In the genomic region with DNA sequence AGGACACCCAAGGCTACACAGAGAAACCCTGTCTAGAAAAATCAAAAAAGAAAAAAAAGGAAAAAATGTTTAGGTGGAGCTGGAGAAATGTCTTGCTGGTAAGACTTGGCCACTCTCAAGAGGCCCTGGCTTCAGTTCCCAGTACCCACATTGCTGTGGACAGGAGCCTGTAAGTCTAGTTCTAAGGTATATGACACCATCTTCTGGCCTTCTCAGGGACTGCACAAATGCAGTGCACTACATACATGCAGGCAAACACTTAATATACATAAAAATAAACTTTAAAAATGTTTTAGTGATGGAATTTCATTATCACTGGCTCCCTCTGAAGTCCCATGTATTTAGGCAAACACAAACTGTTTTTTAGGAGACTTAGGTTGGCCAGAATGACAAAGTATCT, we compare ENCODE assay signal across 9 mouse cellular contexts.
DNase-seq lines count a peak whose midpoint lies in the region; ATAC-seq and TF ChIP-seq lines count a peak whose summit lies in the region.
"Had no signal": no experiment of that assay in that cellular context is flagged by ENCODE, and none has a peak within 500 bp of the region (broad histone marks: within the 10 kb centered on the region; RNA-seq: fewer than 3 reads in every experiment).

No protein-coding gene starts in this region.

- no peak overlapping the region for H3ac ChIP-seq in myocyte (ENCODE audit: control insufficient read depth, insufficient read length)

- H3K79me2 ChIP-seq in myocyte (ENCODE audit: control insufficient read depth, insufficient read depth): no peaks in the 10 kb centered on the region

- no peak overlapping the region for H3K9ac ChIP-seq in kidney, embryonic 16.5 days (replicated peaks; ENCODE audit: low read length)
- H3K9ac ChIP-seq in hindbrain, embryonic 13.5 days: peak overlapping the region; percentile 55; the same call in 1 of the 2 replicates

- H3K4me1 ChIP-seq in kidney, embryonic 16.5 days (ENCODE audit: insufficient read depth, low read length): peaks cover 29% of the 10 kb centered on the region
- peaks cover 42% of the 10 kb centered on the region for H3K4me1 ChIP-seq in hindbrain, embryonic 13.5 days (replicated peaks)

- no peak overlapping the region for H3K4me3 ChIP-seq in kidney, embryonic 16.5 days (ENCODE audit: low read length)
- H3K4me3 ChIP-seq in hindbrain, embryonic 13.5 days: no peak overlapping the region
- no peak overlapping the region for H3K4me3 ChIP-seq in myocyte

- H3K27ac ChIP-seq in kidney, embryonic 16.5 days (ENCODE audit: low read length): peak overlapping the region; percentile 76
- H3K27ac ChIP-seq in hindbrain, embryonic 13.5 days: peak overlapping the region; percentile 96

- no peaks in the 10 kb centered on the region for H3K9me3 ChIP-seq in kidney, embryonic 16.5 days (ENCODE audit: low read length)
- no peaks in the 10 kb centered on the region for H3K9me3 ChIP-seq in hindbrain, embryonic 13.5 days

- no peaks in the 10 kb centered on the region for H3K27me3 ChIP-seq in kidney, embryonic 16.5 days (ENCODE audit: insufficient read depth, low read length)
- H3K27me3 ChIP-seq in hindbrain, embryonic 13.5 days: no peaks in the 10 kb centered on the region
- H3K27me3 ChIP-seq in myocyte (ENCODE audit: control insufficient read depth, insufficient read depth, insufficient read length): no peaks in the 10 kb centered on the region

- no peak overlapping the region for H3K4me2 ChIP-seq in kidney, embryonic 16.5 days (replicated peaks; ENCODE audit: low read depth, low read length)
- H3K4me2 ChIP-seq in hindbrain, embryonic 13.5 days: peak overlapping the region; percentile 42; the same call in 1 of the 2 replicates
- peak overlapping the region; percentile 76 for H3K4me2 ChIP-seq in myocyte (ENCODE audit: low read depth)

- 0 out of 2 replicates have a peak, but pooled peaks cover 3% of the 10 kb centered on the region for H3K36me3 ChIP-seq in kidney, embryonic 16.5 days (ENCODE audit: insufficient read depth, low read length)
- peaks cover 4% of the 10 kb centered on the region; the same call in 1 of the 2 replicates for H3K36me3 ChIP-seq in hindbrain, embryonic 13.5 days
- H3K36me3 ChIP-seq in myocyte (ENCODE audit: control insufficient read depth, insufficient read depth): no peaks in the 10 kb centered on the region

- DNase-seq in kidney, postnatal 25 days: no peak
- DNase-seq in R1 (ENCODE audit: low read depth, low spot score): peak; percentile 32
- DNase-seq in left cerebral cortex, adult 18-20 months (ENCODE audit: low spot score in 2 of 2): no peak
- DNase-seq in T-cell, adult 2 months (ENCODE audit: low spot score): no peak
- DNase-seq: adrenal gland, adult 8-10 months had no signal

- TF ChIP-seq POLR2A in myocyte (IDR thresholded peaks at IDR 0.05; ENCODE audit: insufficient read length, low read depth): no peak

- no peak for ATAC-seq in kidney, embryonic 16.5 days (ENCODE audit: low FRiP score, low TSS enrichment)
- no peak for ATAC-seq in hindbrain, embryonic 13.5 days (ENCODE audit: low FRiP score)
- no peak for ATAC-seq in erythroid progenitor cell, adult 5-6 weeks (replicated peaks; ENCODE audit: low FRiP score, poor library complexity, severe bottlenecking)

TF ChIP-seq in myocyte, 11 proteins besides CTCF, POLR2A, EP300 and RAD21:
- TF ChIP-seq MYOD1 (IDR thresholded peaks at IDR 0.05; ENCODE audit: control insufficient read depth in 1 of 3, insufficient read length in 2 of 3, low read depth in 2 of 3) (no peak), CEBPB (IDR thresholded peaks at IDR 0.05; ENCODE audit: insufficient read depth, poor library complexity, severe bottlenecking) (no peak), MAX (IDR thresholded peaks at IDR 0.05; ENCODE audit: low read depth) (no peak), TCF3 (IDR thresholded peaks at IDR 0.05; ENCODE audit: insufficient read length, low read depth) (no peak), E2F4 (IDR thresholded peaks at IDR 0.05; ENCODE audit: insufficient read depth) (no peak), POLR2AphosphoS2 (IDR thresholded peaks at IDR 0.05; ENCODE audit: insufficient read length, low read depth) (no peak), USF1 (IDR thresholded peaks at IDR 0.05; ENCODE audit: low read depth) (no peak), TCF12 (IDR thresholded peaks at IDR 0.05; ENCODE audit: insufficient read depth, poor library complexity, severe bottlenecking) (no peak), MYOG (IDR thresholded peaks at IDR 0.05; ENCODE audit: control insufficient read depth in 1 of 3, insufficient read depth in 1 of 3, insufficient read length in 2 of 3, low read depth in 2 of 3) (no peak), SRF (IDR thresholded peaks at IDR 0.05; ENCODE audit: control insufficient read depth, insufficient read length, low read depth) (no peak), REST (IDR thresholded peaks at IDR 0.05; ENCODE audit: insufficient read depth, insufficient read length) (no peak)
TF ChIP-seq in myocyte: peak in this region for 0.
